Mouse (Mus musculus) hindbrain, postnatal 0 days (tissue): ENCODE results near the gene Srcap. TPM values are rescaled to one million over a fixed set of nuclear protein-coding genes. Genes with fewer than 3 reads are reported as not detected.
"Not testable (repeated sequence)": the region's sequence is repeated elsewhere in the genome, so short reads cannot be mapped to it uniquely, and the experiment has no call there.

Experiments used
- ATAC-seq: fragments of 200-750 bp; cut with Nextera tagmentation; 2 replicates; pipeline ENCODE4 v1.8.0; 2017; ENCODE audit warnings: mild to moderate bottlenecking, moderate TSS enrichment, moderate library complexity
- DNase-seq: peaks from one replicate; pipeline ENCODE4 v3.0.0-alpha.2; 2015; ENCODE audit warnings: low spot score
- H3K27ac ChIP-seq: fragments of 300-500 bp; sonication (generic); 2 replicates; pipeline ENCODE4 v1.5.1; 2014; ENCODE audit warnings: mild to moderate bottlenecking
- H3K27me3 ChIP-seq: fragments of 300-500 bp; sonication (generic); 2 replicates; pipeline ENCODE4 v1.6.1; 2014; ENCODE audit warnings: low read length, mixed read lengths; ENCODE audit not compliant: insufficient read depth
- H3K36me3 ChIP-seq: fragments of 300-500 bp; sonication (generic); 2 replicates; pipeline ENCODE4 v1.6.1; 2014; ENCODE audit warnings: low read length, mixed read lengths; ENCODE audit not compliant: insufficient read depth
- H3K4me1 ChIP-seq: fragments of 300-500 bp; sonication (generic); 2 replicates; pipeline ENCODE4 v1.6.1; 2014; ENCODE audit warnings: antibody characterized with exemption, low read length, mixed read lengths; ENCODE audit not compliant: insufficient read depth
- H3K4me2 ChIP-seq: fragments of 300-500 bp; sonication (generic); 2 replicates; pipeline ENCODE4 v1.6.1; 2014; ENCODE audit warnings: low read depth, mild to moderate bottlenecking, low read length, moderate library complexity, mixed read lengths
- H3K4me3 ChIP-seq: fragments of 300-500 bp; sonication (generic); 2 replicates; pipeline ENCODE4 v1.5.1; 2014; ENCODE audit warnings: low read length
- H3K9ac ChIP-seq: fragments of 300-500 bp; sonication (generic); replicated peaks from 2 replicates; pipeline ENCODE4 v1.6.1; 2014; ENCODE audit warnings: mild to moderate bottlenecking, low read length, moderate library complexity, mixed read lengths
- H3K9me3 ChIP-seq: fragments of 300-500 bp; sonication (generic); 2 replicates; pipeline ENCODE4 v1.6.1; 2016; ENCODE audit warnings: low read length, mixed read lengths
- CTCF ChIP-seq: IDR thresholded peaks from 2 replicates; pipeline ENCODE4 v1.5.1; 2016; ENCODE audit warnings: antibody characterized with exemption, control low read depth, low read depth
- WGBS: fragments of 180-500 bp; shearing (Covaris S2); extraction: QIAGEN DNeasy Blood & Tissue Kit; methylation state at CpG from one replicate; pipeline ENCODE4 v1.1.7; 2014; 5-methylcytosine and 5-hydroxymethylcytosine counted together
- polyA plus RNA-seq: library from polyadenylated mRNA; unstranded; fragments of >200 nt; fragmentation: Nextera tagmentation; extraction: Ambion mirVana; gene quantifications from 2 replicates; pipeline ENCODE4 v1.2.1, GENCODE M21; 2015
- total RNA-seq: library from RNA; depleted of rRNA; stranded (reverse); fragments of >200 nt; gene quantifications from 2 replicates; pipeline ENCODE4 v1.2.3, GENCODE M21; 2014; rRNA removed

Gene Srcap
- total RNA-seq = 49.0 and 174 TPM in 2 replicates
- polyA plus RNA-seq = 29.4 and 29.7 TPM in 2 replicates

GRCm38 (mm10) chr7:127511808-127512230 is at the start of gene Srcap:
Gene Srcap (plus strand): TSS chr7:127511983.
- Histone ChIP-seq H3K4me2 (peak within 1 kb of the TSS; percentile 57), H3K4me3 (peak within 1 kb of the TSS; percentile 83), H3K27ac (peak within 1 kb of the TSS; percentile 99), H3K9ac (peak within 1 kb of the TSS; percentile 93), H3K27me3 (no peaks in the 10 kb centered on the region), H3K4me1 (0 out of 2 replicates have a peak, but pooled peaks cover 6% of the 10 kb centered on the region), H3K36me3 (peaks cover 9% of the 10 kb centered on the region; the same call in 1 of the 2 replicates), H3K9me3 (no peaks in the 10 kb centered on the region)
- under 1% methylated on average over 31 of the region's 37 CpGs for WGBS
- DNase-seq = peak; percentile 98
- no peak for TF ChIP-seq CTCF
- ATAC-seq = peak; percentile 99

- H3K27ac ChIP-seq = no peak overlapping the region
- WGBS = 97% methylated on average over 3 of the region's 3 CpGs
- H3K36me3 ChIP-seq = peaks cover 5% of the 10 kb centered on the region; the same call in 1 of the 2 replicates
- no peak overlapping the region for H3K9ac ChIP-seq
- H3K4me1 ChIP-seq = 0 out of 2 replicates have a peak, but pooled peaks cover 4% of the 10 kb centered on the region
- no peaks in the 10 kb centered on the region for H3K27me3 ChIP-seq
- H3K4me2 ChIP-seq = no peak overlapping the region
- H3K4me3 ChIP-seq = no peak overlapping the region
- H3K9me3 ChIP-seq = no peaks in the 10 kb centered on the region
- ATAC-seq (no peak), DNase-seq (no peak)
- TF ChIP-seq CTCF = no peak
Observed at GRCm38 (mm10) chr7:127465191-127465590, 46.6 kb upstream of the Srcap start.

GRCm38 (mm10) chr7:127465670-127466069 is 46.1 kb upstream of the Srcap start:
- not testable (repeated sequence) for H3K4me3 ChIP-seq, H3K27ac ChIP-seq, H3K9me3 ChIP-seq, H3K4me1 ChIP-seq, H3K4me2 ChIP-seq, H3K9ac ChIP-seq, DNase-seq, H3K36me3 ChIP-seq, ATAC-seq, H3K27me3 ChIP-seq
- 94% methylated on average over 2 of the region's 2 CpGs for WGBS

- no peak for TF ChIP-seq CTCF
- ATAC-seq (no peak), DNase-seq (no peak)
- WGBS = 97% methylated on average over 4 of the region's 4 CpGs
- Histone ChIP-seq H3K9me3 (no peaks in the 10 kb centered on the region), H3K4me1 (0 out of 2 replicates have a peak, but pooled peaks cover 4% of the 10 kb centered on the region), H3K27me3 (no peaks in the 10 kb centered on the region), H3K4me3 (no peak overlapping the region), H3K36me3 (no peaks in the 10 kb centered on the region), H3K4me2 (no peak overlapping the region), H3K27ac (no peak overlapping the region), H3K9ac (no peak overlapping the region)
Observed at GRCm38 (mm10) chr7:127466606-127467005, 45.2 kb upstream of the Srcap start.

- 7% methylated on average over 10 of the region's 10 CpGs for WGBS
- ATAC-seq (no peak), DNase-seq (no peak)
- peaks cover 16% of the 10 kb centered on the region for H3K36me3 ChIP-seq
- H3K4me2 ChIP-seq = peak overlapping the region; percentile 91
- H3K27ac ChIP-seq = peak overlapping the region; percentile 99
- no peaks in the 10 kb centered on the region for H3K27me3 ChIP-seq
- no peaks in the 10 kb centered on the region for H3K9me3 ChIP-seq
- H3K4me3 ChIP-seq = peak overlapping the region; percentile 84
- peaks cover 8% of the 10 kb centered on the region; the same call in 1 of the 2 replicates for H3K4me1 ChIP-seq
- H3K9ac ChIP-seq = peak overlapping the region; percentile 95
- no peak for TF ChIP-seq CTCF
Observed at GRCm38 (mm10) chr7:127470011-127470715, 41.6 kb upstream of the Srcap start.

- peaks cover 8% of the 10 kb centered on the region; the same call in 1 of the 2 replicates for H3K4me1 ChIP-seq
- under 1% methylated on average over 44 of the region's 46 CpGs for WGBS
- DNase-seq (peak; percentile 99), ATAC-seq (peak; percentile 96)
- H3K4me2 ChIP-seq = peak overlapping the region; percentile 91
- no peaks in the 10 kb centered on the region for H3K27me3 ChIP-seq
- H3K9ac ChIP-seq = peak overlapping the region; percentile 95
- peak overlapping the region; percentile 84 for H3K4me3 ChIP-seq
- no peaks in the 10 kb centered on the region for H3K9me3 ChIP-seq
- TF ChIP-seq CTCF = peak; percentile 18
- peak overlapping the region; percentile 99 for H3K27ac ChIP-seq
- H3K36me3 ChIP-seq = peaks cover 24% of the 10 kb centered on the region
Observed at GRCm38 (mm10) chr7:127470743-127471645, 40.8 kb upstream of the Srcap start.
